Mouse (Mus musculus): ENCODE measurements at regions not wholly inside any gene's neighbourhood (a gene's known extent, or its start where the extent isn't known, plus 50 kb on each side); places are given as distances from the start of the nearest gene placed in this dataset.
"Not testable (repeated sequence)": the region's sequence is repeated elsewhere in the genome, so short reads cannot be mapped to it uniquely, and the experiment has no call there.

DNA sequence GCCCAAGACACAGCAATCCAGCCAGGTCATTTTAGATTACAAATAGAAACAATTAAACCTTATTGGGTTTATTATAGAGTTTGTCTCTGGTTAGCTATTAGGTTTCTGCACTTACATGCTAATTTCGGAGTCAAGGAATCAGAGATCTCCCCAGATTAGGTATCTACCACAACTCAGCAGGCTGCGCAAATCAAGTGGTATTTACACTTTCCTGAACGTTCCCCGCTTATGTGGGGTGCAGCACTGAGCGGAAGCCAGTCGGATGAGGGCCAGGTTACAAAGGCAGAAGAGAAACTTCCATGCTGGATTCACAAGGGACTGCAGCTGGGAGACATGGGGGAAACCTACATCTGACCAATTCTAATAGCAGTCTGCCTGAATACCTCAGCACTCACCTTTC, 198.6 kb upstream of the Six2 start:
- no peak for ATAC-seq (replicated peaks; ENCODE audit: poor library complexity, severe bottlenecking)

GRCm38 (mm10) chr17:85886237-85886636, 198.2 kb upstream of the Six2 start:
- ATAC-seq (replicated peaks; ENCODE audit: poor library complexity, severe bottlenecking) = no peak

DNA sequence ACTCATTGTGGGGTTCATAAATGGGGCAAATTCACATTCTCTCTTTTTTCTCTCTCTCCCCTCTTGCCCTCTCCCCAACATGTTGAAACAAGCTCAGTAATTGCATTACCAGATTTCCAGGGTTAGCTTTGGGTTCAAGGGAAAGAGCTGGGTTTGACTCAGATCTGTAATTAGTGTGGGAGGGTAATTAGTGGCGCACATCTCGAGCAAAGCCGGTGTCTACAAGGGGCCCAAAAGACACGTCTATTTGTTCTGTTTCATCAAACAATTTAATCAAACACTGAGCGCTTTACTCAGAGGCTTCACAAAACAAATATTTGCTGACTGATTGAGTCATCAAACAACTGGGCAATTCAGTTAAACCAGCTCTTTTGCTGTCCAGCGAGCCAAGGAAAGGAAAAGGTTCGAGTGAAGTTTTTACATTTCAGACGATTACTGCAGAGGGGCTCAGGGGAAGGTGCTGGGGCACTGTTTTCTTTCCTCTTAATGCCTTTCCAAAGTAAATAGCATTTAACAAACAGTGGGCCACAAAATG, 193.6 kb upstream of the Six2 start:
- no peak for ATAC-seq (replicated peaks; ENCODE audit: poor library complexity, severe bottlenecking)

DNA sequence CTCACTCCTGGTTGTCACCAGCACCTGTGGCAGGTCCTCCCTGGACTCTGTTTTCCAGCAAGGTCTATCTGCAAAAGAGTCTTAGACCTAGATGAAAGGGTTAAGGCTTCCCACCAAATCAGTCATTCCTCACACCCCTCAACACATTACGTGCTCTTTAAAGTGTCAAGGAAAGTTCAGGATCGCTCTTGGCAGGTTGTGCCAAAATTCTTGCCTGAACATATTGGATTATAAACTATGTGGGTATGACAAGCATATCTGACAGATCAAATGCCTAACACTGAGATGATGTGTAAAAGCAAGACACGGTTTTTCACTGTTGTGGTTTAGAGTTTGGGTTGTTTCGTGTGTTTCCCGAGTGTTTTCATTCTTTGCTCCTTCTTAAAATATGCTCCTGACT, 193.0 kb upstream of the Six2 start:
- no peak for ATAC-seq (replicated peaks; ENCODE audit: poor library complexity, severe bottlenecking)

DNA sequence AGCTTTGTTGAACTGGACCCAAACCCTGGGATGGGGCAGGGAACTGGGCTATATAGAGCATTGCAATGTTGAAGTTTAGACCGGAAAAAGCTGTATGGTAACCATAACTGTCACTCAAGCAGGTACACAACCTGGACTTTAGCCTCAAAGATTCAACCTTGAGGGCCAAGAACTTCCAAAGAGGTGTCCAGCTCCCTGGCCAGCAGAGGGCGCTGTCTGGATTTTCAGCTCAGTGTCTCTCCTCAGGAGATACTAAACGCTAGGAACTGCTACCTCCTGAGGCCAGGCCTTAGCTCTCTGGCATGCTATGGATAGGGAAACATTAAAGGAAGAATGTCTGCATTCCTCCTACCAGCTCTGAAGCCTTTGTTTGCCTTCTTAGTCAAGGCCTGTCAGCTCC, 189.4 kb upstream of the Six2 start:
- ATAC-seq (replicated peaks; ENCODE audit: poor library complexity, severe bottlenecking) = no peak

DNA sequence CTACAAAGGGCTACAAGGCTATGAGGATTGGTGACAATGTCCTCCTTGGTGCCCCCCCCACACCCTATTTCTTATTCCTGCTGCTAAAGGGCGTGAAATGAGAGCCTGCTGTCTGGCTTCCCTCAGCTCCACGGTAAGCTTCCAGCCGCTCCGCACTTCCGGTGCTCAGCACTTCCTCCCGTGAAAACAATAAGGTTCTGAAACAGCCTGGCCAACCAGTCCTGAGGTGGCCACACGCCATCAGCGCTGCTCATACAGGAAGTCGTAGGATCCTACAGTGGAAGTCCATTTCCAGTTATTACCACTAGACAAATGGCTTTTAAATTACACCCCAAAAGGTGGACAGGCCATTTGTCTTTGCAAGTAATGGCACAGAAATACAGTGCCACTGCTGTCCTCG, 188.8 kb upstream of the Six2 start:
- ATAC-seq (replicated peaks; ENCODE audit: poor library complexity, severe bottlenecking) = peak; percentile 66

- ATAC-seq (replicated peaks; ENCODE audit: poor library complexity, severe bottlenecking) = peak; percentile 82
These were observed 185.9 kb upstream of the Six2 start for GRCm38 (mm10) chr17:85873853-85874586.

GRCm38 (mm10) chr17:85872903-85873413, 184.9 kb upstream of the Six2 start:
- ATAC-seq (replicated peaks; ENCODE audit: poor library complexity, severe bottlenecking) = no peak

GRCm38 (mm10) chr17:85870406-85870805, 182.3 kb upstream of the Six2 start:
- no peak for ATAC-seq (replicated peaks; ENCODE audit: poor library complexity, severe bottlenecking)

- no peak for ATAC-seq (replicated peaks; ENCODE audit: poor library complexity, severe bottlenecking)
These were observed 181.1 kb upstream of the Six2 start for GRCm38 (mm10) chr17:85869179-85869578.

- ATAC-seq (replicated peaks; ENCODE audit: poor library complexity, severe bottlenecking) = no peak
These were observed 180.0 kb upstream of the Six2 start for GRCm38 (mm10) chr17:85867945-85868616.

GRCm38 (mm10) chr17:85866581-85866980, 178.5 kb upstream of the Six2 start:
- ATAC-seq (replicated peaks; ENCODE audit: poor library complexity, severe bottlenecking) = no peak

DNA sequence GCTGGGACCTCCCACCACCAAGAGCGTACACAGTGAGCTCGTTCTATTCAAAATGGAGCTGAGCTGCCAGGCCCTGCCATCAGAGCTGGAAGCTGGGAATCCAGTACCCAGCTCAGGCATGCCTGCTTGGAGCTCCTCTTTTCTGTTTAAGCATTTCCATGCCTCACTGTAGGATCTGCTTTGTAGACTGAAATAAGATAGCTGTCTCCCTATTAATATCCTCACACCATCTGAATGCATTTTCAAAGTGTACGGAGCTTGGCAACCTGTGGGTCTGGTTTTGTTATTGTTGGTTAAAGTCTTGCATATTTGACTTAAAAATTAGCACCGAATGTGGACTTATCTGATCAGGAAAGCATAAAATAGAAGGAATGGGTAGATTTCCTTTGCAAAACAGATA, 177.9 kb upstream of the Six2 start:
- ATAC-seq (replicated peaks; ENCODE audit: poor library complexity, severe bottlenecking) = no peak

DNA sequence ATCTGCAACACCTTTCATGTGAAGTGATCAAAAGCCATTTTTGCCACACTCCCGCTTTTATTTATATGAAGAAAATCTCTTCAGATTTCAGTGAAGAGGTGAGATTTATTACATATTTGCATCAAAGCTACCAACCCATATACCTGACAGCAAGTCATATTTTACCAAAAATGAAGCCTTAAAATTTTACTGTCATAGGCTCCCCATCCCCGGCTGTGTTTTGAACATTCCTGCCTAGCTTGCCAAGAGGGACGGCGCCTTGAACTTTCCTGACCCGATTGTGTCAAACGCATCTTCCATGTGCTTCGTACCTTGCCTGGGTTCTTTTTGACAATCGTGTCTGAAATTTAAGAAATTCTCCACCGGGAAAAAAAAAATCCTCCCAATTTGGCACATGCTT, 173.3 kb upstream of the Six2 start:
- no peak for ATAC-seq (replicated peaks; ENCODE audit: poor library complexity, severe bottlenecking)

DNA sequence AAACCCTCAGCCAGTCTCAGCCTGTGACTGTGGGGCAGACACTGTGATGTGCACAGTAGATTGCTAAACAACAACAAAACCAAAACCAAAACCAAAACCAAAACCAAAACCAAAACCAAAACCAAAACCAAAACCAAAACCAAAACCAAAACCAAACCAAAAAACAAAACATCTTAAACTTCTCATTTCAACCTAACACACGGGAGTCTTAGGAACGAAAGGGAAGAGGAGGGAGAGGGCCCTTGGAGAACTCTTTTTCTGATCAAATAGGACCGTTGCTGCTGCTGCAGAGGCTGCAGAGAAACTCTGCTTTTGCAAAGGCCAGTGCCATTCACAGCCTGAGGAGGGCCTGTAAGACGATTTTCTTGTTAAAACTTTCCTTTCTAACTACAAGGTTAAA, 172.7 kb upstream of the Six2 start:
- no peak for ATAC-seq (replicated peaks; ENCODE audit: poor library complexity, severe bottlenecking)

DNA sequence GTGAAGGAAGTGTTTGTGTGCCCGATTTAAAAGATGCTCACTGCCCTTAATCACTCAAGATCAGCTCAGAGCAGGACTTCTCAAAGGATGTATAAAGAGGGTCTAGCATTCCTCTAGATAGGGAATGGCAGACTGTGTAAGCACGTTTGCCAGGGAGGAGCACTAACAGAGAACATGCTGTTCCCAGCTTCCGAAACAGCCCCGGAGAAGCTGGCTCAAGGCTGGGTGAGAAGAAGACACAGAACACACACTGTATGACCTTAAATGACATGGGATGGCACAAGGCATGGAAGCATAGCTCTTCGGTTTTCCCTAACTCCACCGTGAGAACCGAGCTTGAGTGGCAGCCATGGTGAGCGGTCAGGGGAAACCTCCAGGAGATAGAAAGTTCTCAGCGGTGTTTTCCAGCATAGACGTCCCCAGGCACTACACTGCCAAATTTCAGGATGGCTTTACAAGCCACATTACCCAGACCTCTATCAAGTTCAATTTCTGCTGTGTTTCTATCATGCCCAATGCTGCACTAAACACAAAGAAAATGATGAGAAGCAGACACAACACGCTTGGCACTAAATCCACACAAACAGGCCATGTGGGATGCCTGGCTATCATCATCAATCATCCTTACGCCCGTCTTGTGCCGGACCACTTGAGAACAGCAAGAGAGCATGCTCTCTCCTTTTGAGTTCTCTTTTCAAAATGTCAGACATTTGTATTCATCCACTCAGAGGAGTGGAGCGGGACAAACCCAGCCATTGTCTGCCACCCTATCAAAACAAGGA, 172.0 kb upstream of the Six2 start:
- no peak for ATAC-seq (replicated peaks; ENCODE audit: poor library complexity, severe bottlenecking)

GRCm38 (mm10) chr17:85858516-85858915, 170.4 kb upstream of the Six2 start:
- ATAC-seq (replicated peaks; ENCODE audit: poor library complexity, severe bottlenecking) = no peak

GRCm38 (mm10) chr17:85857705-85858472, 169.8 kb upstream of the Six2 start:
- ATAC-seq (replicated peaks; ENCODE audit: poor library complexity, severe bottlenecking) = no peak

DNA sequence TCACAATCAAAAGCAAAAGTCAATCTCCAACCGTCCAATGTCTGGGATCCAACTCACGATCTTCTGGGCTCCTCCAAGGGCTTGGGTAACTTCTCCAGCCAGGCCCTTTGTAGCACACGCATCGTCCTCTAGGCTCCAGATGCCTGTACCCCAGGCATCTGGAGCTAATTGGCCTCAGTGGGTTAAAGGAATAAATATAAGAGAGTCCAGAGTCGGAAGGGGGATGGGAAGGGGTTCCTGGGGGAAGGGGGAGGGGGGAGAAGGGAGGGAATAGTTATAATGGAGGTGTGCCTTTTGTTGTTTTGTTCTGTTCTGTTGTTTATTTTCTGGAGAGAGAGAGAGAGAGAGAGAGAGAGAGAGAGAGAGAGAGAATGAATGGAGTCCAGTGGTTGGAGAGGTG, 168.8 kb upstream of the Six2 start:
- not testable (repeated sequence) for ATAC-seq (replicated peaks; ENCODE audit: poor library complexity, severe bottlenecking)

GRCm38 (mm10) chr17:85853156-85853555, 165.1 kb upstream of the Six2 start:
- ATAC-seq (replicated peaks; ENCODE audit: poor library complexity, severe bottlenecking) = no peak
